ENCODE assay signal across 13 mouse cellular contexts in genomic region chr7:141639335-141639890, GRCm38 (mm10). TPM values are rescaled to one million over a fixed set of nuclear protein-coding genes. Genes with fewer than 3 reads are reported as not detected.
DNase-seq lines count a peak whose midpoint lies in the region; ATAC-seq and TF ChIP-seq lines count a peak whose summit lies in the region.
"Not testable (repeated sequence)": the region's sequence is repeated elsewhere in the genome, so short reads cannot be mapped to it uniquely, and the experiment has no call there.
"Had no signal": no experiment of that assay in that cellular context is flagged by ENCODE, and none has a peak within 500 bp of the region (broad histone marks: within the 10 kb centered on the region; RNA-seq: fewer than 3 reads in every experiment).

No protein-coding gene starts in this region.

- not testable (repeated sequence) for H3K9me3 ChIP-seq in embryonic facial prominence, embryonic 13.5 days; forebrain, postnatal 0 days (ENCODE audit: low read length); intestine, embryonic 16.5 days (ENCODE audit: control insufficient read depth, low read length); limb, embryonic 15.5 days; lung, postnatal 0 days (ENCODE audit: low read length); stomach, postnatal 0 days (ENCODE audit: control insufficient read depth, low read length)

- not testable (repeated sequence) for H3K27me3 ChIP-seq in embryonic facial prominence, embryonic 13.5 days; forebrain, postnatal 0 days (ENCODE audit: insufficient read depth, low read length); intestine, embryonic 16.5 days (replicated peaks; ENCODE audit: control insufficient read depth, insufficient read depth, low read length); limb, embryonic 15.5 days; lung, postnatal 0 days (replicated peaks; ENCODE audit: insufficient read depth, low read length); stomach, postnatal 0 days (ENCODE audit: control insufficient read depth, insufficient read depth, low read length)

- not testable (repeated sequence) for H3K4me3 ChIP-seq in embryonic facial prominence, embryonic 13.5 days; forebrain, postnatal 0 days (ENCODE audit: low read depth, low read length); intestine, embryonic 16.5 days (ENCODE audit: low read length); limb, embryonic 15.5 days; lung, postnatal 0 days (ENCODE audit: low read depth, low read length); stomach, postnatal 0 days (ENCODE audit: low read depth, low read length)

- not testable (repeated sequence) for H3K4me2 ChIP-seq in embryonic facial prominence, embryonic 13.5 days; forebrain, postnatal 0 days (ENCODE audit: low read depth); intestine, embryonic 16.5 days (ENCODE audit: low read depth, low read length); limb, embryonic 15.5 days; lung, postnatal 0 days (replicated peaks; ENCODE audit: low read depth, low read length); stomach, postnatal 0 days (replicated peaks; ENCODE audit: low read depth)

- H3K9ac ChIP-seq in embryonic facial prominence, embryonic 13.5 days; forebrain, postnatal 0 days; intestine, embryonic 16.5 days (ENCODE audit: low read depth, low read length); limb, embryonic 15.5 days; lung, postnatal 0 days (replicated peaks; ENCODE audit: low read depth); stomach, postnatal 0 days (ENCODE audit: low read length): not testable (repeated sequence)

- intact Hi-C loops in heart, postnatal 36 days (cut with DNase I), result not testable (repeated sequence)

- TF ChIP-seq CTCF in forebrain, postnatal 0 days (IDR thresholded peaks at IDR 0.05; ENCODE audit: low read depth); lung, postnatal 0 days (IDR thresholded peaks at IDR 0.05); stomach, postnatal 0 days (IDR thresholded peaks at IDR 0.05; ENCODE audit: low read depth): not testable (repeated sequence)

- H3K36me3 ChIP-seq in embryonic facial prominence, embryonic 13.5 days, result peaks cover 10% of the 10 kb centered on the region
- H3K36me3 ChIP-seq in forebrain, postnatal 0 days (ENCODE audit: insufficient read depth); intestine, embryonic 16.5 days (ENCODE audit: control insufficient read depth, insufficient read depth, low read length); limb, embryonic 15.5 days; lung, postnatal 0 days (ENCODE audit: insufficient read depth, low read length); stomach, postnatal 0 days (ENCODE audit: control insufficient read depth, insufficient read depth, low read length): not testable (repeated sequence)

- TF ChIP-seq EP300 in lung, postnatal 0 days (IDR thresholded peaks at IDR 0.05); stomach, postnatal 0 days (optimal IDR thresholded peaks at IDR 0.05): not testable (repeated sequence)

- not testable (repeated sequence) for H3K4me1 ChIP-seq in embryonic facial prominence, embryonic 13.5 days; forebrain, postnatal 0 days (ENCODE audit: insufficient read depth); intestine, embryonic 16.5 days (ENCODE audit: control insufficient read depth, insufficient read depth, low read length); limb, embryonic 15.5 days; lung, postnatal 0 days (ENCODE audit: insufficient read depth, low read depth, low read length); stomach, postnatal 0 days (replicated peaks; ENCODE audit: control insufficient read depth, insufficient read depth)

- WGBS in embryonic facial prominence, embryonic 13.5 days, result 83% methylated on average over 5 of the region's 5 CpGs
- 85% methylated on average over 5 of the region's 5 CpGs for WGBS in forebrain, postnatal 0 days
- WGBS in intestine, embryonic 16.5 days, result 83% methylated on average over 5 of the region's 5 CpGs
- 82% methylated on average over 5 of the region's 5 CpGs for WGBS in limb, embryonic 15.5 days
- WGBS in lung, postnatal 0 days, result 83% methylated on average over 5 of the region's 5 CpGs
- 86% methylated on average over 5 of the region's 5 CpGs for WGBS in stomach, postnatal 0 days

- H3K27ac ChIP-seq in embryonic facial prominence, embryonic 13.5 days; forebrain, postnatal 0 days (ENCODE audit: low read depth, low read length); intestine, embryonic 16.5 days (ENCODE audit: low read length); limb, embryonic 15.5 days; lung, postnatal 0 days (ENCODE audit: low read length); stomach, postnatal 0 days (replicated peaks): not testable (repeated sequence)

- not testable (repeated sequence) for DNase-seq in forebrain, postnatal 0 days; lung, postnatal 0 days (ENCODE audit: low spot score); stomach, postnatal 0 days (ENCODE audit: low spot score)
- peak; percentile 11 to 27 for DNase-seq in heart, postnatal 36 days

- ATAC-seq in embryonic facial prominence, embryonic 13.5 days (ENCODE audit: insufficient number of reproducible peaks, insufficient read depth, low FRiP score, low TSS enrichment, low read depth), result peak; percentile 71
- peak; percentile 42 for ATAC-seq in forebrain, postnatal 0 days
- peak; percentile 50 for ATAC-seq in intestine, embryonic 16.5 days
- peak; percentile 62 for ATAC-seq in limb, embryonic 15.5 days (ENCODE audit: insufficient number of reproducible peaks, low FRiP score, low TSS enrichment, low read depth)
- ATAC-seq in lung, postnatal 0 days, result peak; percentile 53
- peak; percentile 40 for ATAC-seq in monocyte, adult 5-6 weeks (replicated peaks; ENCODE audit: insufficient number of reproducible peaks, low FRiP score, low TSS enrichment, poor library complexity, severe bottlenecking)
- ATAC-seq in stomach, postnatal 0 days (ENCODE audit: low FRiP score, low TSS enrichment), result peak; percentile 58

RNA-seq across cellular contexts. Expression of gene Muc6, which starts 15.7 kb away (rescaled TPM):
- 0.18 and 0.30 TPM in 2 replicates for polyA plus RNA-seq in embryonic facial prominence, embryonic 13.5 days (2015; fragmentation: Nextera tagmentation; extraction: Ambion mirVana)
- not detected in 2 replicates for total RNA-seq in forebrain, postnatal 0 days (2014; rRNA removed)
- polyA plus RNA-seq in forebrain, postnatal 0 days (2015; fragmentation: Nextera tagmentation; extraction: Ambion mirVana), result 0.04 and 0.07 TPM in 2 replicates
- not detected for total RNA-seq in heart, postnatal 36 days (2021)
- polyA plus RNA-seq in intestine, embryonic 16.5 days (2015; fragmentation: Nextera tagmentation; extraction: Ambion mirVana), result 0.24 and 0.28 TPM in 2 replicates
- polyA plus RNA-seq in limb, embryonic 15.5 days (2015; fragmentation: Nextera tagmentation; extraction: Ambion mirVana), result 0.22 and 0.26 TPM in 2 replicates
- polyA plus RNA-seq in lung, postnatal 0 days (2015; fragmentation: Nextera tagmentation; extraction: Ambion mirVana), result 0.07 TPM in 2 replicates
- 0.10 to 0.21 TPM in 2 of 3 replicates, not detected in the other for total RNA-seq in monocyte, adult 5-6 weeks (2017)
- polyA plus RNA-seq in stomach, postnatal 0 days (2015; fragmentation: Nextera tagmentation; extraction: Ambion mirVana), result 11.3 and 13.6 TPM in 2 replicates
- total RNA-seq: gastrocnemius, postnatal 36 days; heart, postnatal 4 days; layer of hippocampus, postnatal 14 days; left cerebral cortex, postnatal 36 days had no signal

RNA-seq across cellular contexts. Expression of gene Muc2, which starts 50.7 kb away (rescaled TPM):
- 1.4 and 1.7 TPM in 2 replicates for polyA plus RNA-seq in embryonic facial prominence, embryonic 13.5 days (2015; fragmentation: Nextera tagmentation; extraction: Ambion mirVana)
- total RNA-seq in forebrain, postnatal 0 days (2014; rRNA removed), result 0.15 and 0.38 TPM in 2 replicates
- 0.05 and 0.08 TPM in 2 replicates for polyA plus RNA-seq in forebrain, postnatal 0 days (2015; fragmentation: Nextera tagmentation; extraction: Ambion mirVana)
- total RNA-seq in heart, postnatal 36 days (2021), result not detected
- 22.1 and 28.5 TPM in 2 replicates for polyA plus RNA-seq in intestine, embryonic 16.5 days (2015; fragmentation: Nextera tagmentation; extraction: Ambion mirVana)
- polyA plus RNA-seq in limb, embryonic 15.5 days (2015; fragmentation: Nextera tagmentation; extraction: Ambion mirVana), result 0.19 and 0.26 TPM in 2 replicates
- 0.26 and 0.36 TPM in 2 replicates for polyA plus RNA-seq in lung, postnatal 0 days (2015; fragmentation: Nextera tagmentation; extraction: Ambion mirVana)
- not detected in 3 replicates for total RNA-seq in monocyte, adult 5-6 weeks (2017)
- polyA plus RNA-seq in stomach, postnatal 0 days (2015; fragmentation: Nextera tagmentation; extraction: Ambion mirVana), result 0.23 and 0.40 TPM in 2 replicates
- total RNA-seq: gastrocnemius, postnatal 36 days had no signal
- polyA plus RNA-seq: CD4-positive, CD25-positive, alpha-beta regulatory T cell, adult 4 months had no signal
